Mouse (Mus musculus): ENCODE measurements at regions not wholly inside any gene's neighbourhood (a gene's known extent, or its start where the extent isn't known, plus 50 kb on each side); places are given as distances from the start of the nearest gene placed in this dataset.
"Not testable (repeated sequence)": the region's sequence is repeated elsewhere in the genome, so short reads cannot be mapped to it uniquely, and the experiment has no call there.

DNA sequence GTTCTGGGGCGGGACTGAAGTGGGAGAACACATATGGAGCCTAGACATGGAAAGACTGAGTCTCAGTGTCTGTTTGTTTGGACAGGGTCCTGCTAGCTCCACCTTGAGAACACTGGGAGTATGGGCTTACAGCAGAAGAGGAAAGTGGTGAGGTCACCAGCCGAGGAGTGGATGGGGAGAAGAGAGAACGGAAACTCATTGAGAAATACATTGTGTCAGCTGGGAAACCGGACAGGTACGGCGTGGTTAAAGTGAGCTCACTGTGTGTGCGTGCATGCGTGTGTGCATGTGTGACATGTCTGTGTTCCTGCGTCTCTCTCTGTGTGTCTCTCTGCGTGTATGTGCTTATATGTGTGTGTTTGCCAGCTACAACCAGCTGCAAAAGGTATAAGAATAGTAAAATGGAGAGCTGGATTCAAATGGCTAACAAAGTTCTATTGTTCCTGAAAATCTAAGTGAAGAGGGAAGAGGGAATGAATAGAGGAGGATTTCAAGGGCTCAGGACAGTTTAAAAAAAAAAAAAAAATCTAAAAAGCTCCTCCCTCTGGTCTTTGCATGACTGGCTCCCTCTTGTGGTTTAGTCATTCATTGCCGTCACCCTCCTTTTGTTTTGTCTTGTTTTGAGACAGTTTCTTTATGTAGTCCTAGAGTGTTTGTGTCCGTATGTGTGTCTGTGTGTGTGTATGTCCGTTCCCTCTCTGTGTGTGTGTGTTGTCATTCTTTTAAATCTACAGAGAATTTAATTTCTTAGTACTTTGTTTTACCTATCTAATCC is 52.0 kb upstream of the Ak4 start:
- no peaks in the 10 kb centered on the region for H3K27me3 ChIP-seq (replicated peaks)
- H3K27ac ChIP-seq = no peak overlapping the region
- H3K4me1 ChIP-seq = no peaks in the 10 kb centered on the region
- no peak for ATAC-seq
- H3K4me2 ChIP-seq = no peak overlapping the region
- WGBS (ENCODE audit: insufficient replicate concordance) = 48% methylated on average over 13 of the region's 13 CpGs
- H3K36me3 ChIP-seq = no peaks in the 10 kb centered on the region
- no peak overlapping the region for H3K4me3 ChIP-seq
- no peaks in the 10 kb centered on the region for H3K9me3 ChIP-seq (replicated peaks)
- no peak overlapping the region for H3K9ac ChIP-seq

DNA sequence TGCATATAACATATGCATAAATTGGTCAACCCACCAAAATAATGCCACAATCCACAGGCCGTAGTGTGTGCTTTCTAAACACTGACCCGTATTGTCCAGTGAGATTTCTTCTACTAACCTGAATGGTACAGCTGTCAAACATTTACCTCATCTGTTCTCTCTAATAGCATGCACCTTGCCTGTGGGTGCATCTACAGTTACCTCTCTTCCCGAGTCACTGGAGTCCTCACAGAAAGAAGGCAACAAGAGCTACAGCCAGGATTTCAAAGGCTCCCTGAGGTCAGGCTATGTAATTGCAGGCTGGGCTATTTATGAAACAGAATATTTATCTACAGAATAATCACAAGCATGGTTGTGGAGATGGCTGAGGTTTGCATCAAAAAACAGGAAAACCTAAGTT is 53.8 kb upstream of the Ak4 start:
- H3K9me3 ChIP-seq (replicated peaks) = no peaks in the 10 kb centered on the region
- H3K4me3 ChIP-seq = no peak overlapping the region
- no peak overlapping the region for H3K27ac ChIP-seq
- no peak overlapping the region for H3K9ac ChIP-seq
- no peaks in the 10 kb centered on the region for H3K4me1 ChIP-seq
- no peaks in the 10 kb centered on the region for H3K36me3 ChIP-seq
- ATAC-seq = no peak
- WGBS (ENCODE audit: insufficient replicate concordance) = 70% methylated on average over 3 of the region's 3 CpGs
- no peak overlapping the region for H3K4me2 ChIP-seq
- no peaks in the 10 kb centered on the region for H3K27me3 ChIP-seq (replicated peaks)

DNA sequence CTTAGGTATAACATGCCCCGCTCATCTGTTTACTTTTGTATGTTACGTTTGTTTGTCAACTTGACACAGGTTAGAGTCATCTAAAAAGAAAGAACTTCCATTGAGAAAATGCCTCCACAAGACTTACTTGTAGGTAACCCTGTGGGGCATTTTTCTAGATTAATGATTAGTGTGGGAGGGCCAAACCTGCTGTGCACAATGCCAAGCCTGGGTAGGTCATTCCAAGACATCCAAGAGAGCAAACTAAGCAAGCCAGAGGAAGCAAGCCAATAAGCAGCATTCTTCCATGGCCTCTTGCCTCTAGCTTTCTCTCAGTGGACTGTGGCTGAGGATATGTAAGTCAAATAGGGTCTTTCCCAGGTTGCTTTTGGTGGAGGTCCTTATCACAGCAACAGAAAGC is 54.4 kb upstream of the Ak4 start:
- WGBS (ENCODE audit: insufficient replicate concordance) = 80% methylated on average over 2 of the region's 2 CpGs

DNA sequence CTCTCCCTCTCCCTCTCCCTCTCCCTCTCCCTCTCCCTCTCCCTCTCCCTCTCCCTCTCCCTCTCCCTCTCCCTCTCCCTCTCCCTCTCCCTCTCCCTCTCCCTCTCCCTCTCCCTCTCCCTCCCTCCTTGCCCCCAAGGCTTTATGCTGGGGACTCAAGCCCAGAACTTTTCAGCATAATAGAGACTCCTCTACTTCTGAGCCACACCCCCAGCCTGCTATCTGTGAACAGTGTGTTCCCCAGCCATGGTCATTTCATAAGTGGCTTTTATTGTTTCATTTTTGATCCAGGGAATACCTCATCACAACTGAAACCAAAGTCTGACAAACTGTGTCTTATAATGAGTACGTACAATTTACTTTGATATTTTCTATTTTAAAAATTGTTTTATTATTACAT is 55.8 kb upstream of the Ak4 start:
- not testable (repeated sequence) for H3K36me3 ChIP-seq; H3K9me3 ChIP-seq (replicated peaks); ATAC-seq; H3K4me1 ChIP-seq; H3K27me3 ChIP-seq (replicated peaks); H3K27ac ChIP-seq; H3K9ac ChIP-seq; H3K4me3 ChIP-seq; H3K4me2 ChIP-seq
- WGBS (ENCODE audit: insufficient replicate concordance) = 73% methylated on average over 1 of the region's 1 CpGs

More for the DNA sequence above, 54.4 kb upstream of the Ak4 start:
- Histone ChIP-seq H3K27ac (no peak overlapping the region), H3K9ac (no peak overlapping the region), H3K9me3 (replicated peaks) (no peaks in the 10 kb centered on the region), H3K36me3 (no peaks in the 10 kb centered on the region), H3K4me2 (no peak overlapping the region), H3K4me1 (no peaks in the 10 kb centered on the region), H3K27me3 (replicated peaks) (no peaks in the 10 kb centered on the region), H3K4me3 (no peak overlapping the region)
- ATAC-seq = no peak

DNA sequence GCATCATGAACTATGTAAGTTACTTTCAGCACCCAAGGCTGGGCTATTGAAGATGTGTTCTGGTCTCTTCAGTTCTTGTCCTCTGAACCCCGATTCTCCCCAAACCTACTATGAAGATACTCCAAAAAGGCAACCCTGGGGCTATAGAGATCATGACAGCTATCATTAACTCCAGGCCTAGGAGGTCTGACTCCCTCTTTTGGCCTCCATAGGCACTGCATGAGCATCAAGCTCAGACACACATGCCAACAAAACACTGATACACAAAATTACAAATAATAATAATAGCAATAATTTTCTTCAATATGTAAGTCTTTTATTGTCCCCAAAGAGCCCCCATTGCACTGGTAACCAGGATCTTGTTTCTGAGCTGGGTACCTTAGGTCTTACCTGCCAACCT is 57.3 kb upstream of the Ak4 start:
- H3K27ac ChIP-seq = no peak overlapping the region
- H3K4me1 ChIP-seq = peaks cover 20% of the 10 kb centered on the region
- peaks cover 13% of the 10 kb centered on the region; the same call in 1 of the 2 replicates for H3K27me3 ChIP-seq (replicated peaks)
- no peak for ATAC-seq
- H3K4me3 ChIP-seq = no peak overlapping the region
- H3K36me3 ChIP-seq = no peaks in the 10 kb centered on the region
- H3K9me3 ChIP-seq (replicated peaks) = no peaks in the 10 kb centered on the region
- H3K4me2 ChIP-seq = no peak overlapping the region
- 72% methylated on average over 1 of the region's 1 CpGs for WGBS (ENCODE audit: insufficient replicate concordance)
- no peak overlapping the region for H3K9ac ChIP-seq

DNA sequence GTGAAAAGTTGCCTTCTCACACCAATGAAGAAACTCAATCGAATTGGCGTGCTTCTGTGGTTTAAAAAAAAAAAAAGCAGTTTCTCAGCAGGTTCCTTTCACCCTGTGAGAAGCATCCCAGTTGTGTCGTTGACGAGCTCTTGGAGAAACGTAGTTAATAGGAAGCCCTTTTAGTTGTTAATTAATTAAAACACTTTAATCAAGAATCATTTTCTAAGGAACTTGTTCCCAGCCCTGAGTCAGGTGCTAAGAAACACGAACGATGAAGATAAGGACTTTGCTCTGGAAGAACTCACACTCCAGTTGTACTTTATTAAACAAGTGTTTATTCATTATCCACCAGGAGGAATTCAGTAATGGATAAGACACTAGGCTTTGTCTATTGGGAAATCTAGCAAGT is 58.8 kb upstream of the Ak4 start:
- peaks cover 28% of the 10 kb centered on the region for H3K27me3 ChIP-seq (replicated peaks)
- H3K9me3 ChIP-seq (replicated peaks) = no peaks in the 10 kb centered on the region
- no peak for ATAC-seq
- H3K4me3 ChIP-seq = no peak overlapping the region
- H3K4me2 ChIP-seq = no peak overlapping the region
- H3K4me1 ChIP-seq = peaks cover 26% of the 10 kb centered on the region
- H3K27ac ChIP-seq = no peak overlapping the region
- WGBS (ENCODE audit: insufficient replicate concordance) = 71% methylated on average over 7 of the region's 7 CpGs
- no peak overlapping the region for H3K9ac ChIP-seq
- no peaks in the 10 kb centered on the region for H3K36me3 ChIP-seq

DNA sequence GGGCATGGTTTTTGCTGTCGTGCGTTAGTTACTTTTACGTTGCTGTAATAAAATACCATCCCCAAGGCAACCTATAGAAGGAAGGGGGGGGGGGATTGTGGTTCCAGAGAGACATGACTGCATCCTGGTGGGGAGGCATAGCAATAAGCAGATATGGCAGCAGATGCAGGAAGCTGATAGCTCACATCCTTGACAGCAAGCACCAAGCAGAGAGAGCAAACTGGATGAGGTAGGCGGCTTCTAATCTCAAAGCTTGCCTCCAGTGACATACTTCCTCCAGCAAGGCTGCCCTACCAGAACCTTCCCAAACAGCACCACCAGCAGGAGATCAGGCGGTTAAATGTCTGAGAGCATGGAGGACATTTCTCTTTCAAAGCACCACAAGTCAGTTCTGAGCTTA is 60.0 kb upstream of the Ak4 start:
- ATAC-seq = peak; percentile 36; the same call in 1 of the 2 replicates
- H3K4me2 ChIP-seq = no peak overlapping the region
- no peak overlapping the region for H3K9ac ChIP-seq
- H3K4me3 ChIP-seq = no peak overlapping the region
- no peaks in the 10 kb centered on the region for H3K36me3 ChIP-seq
- H3K9me3 ChIP-seq (replicated peaks) = no peaks in the 10 kb centered on the region
- H3K27ac ChIP-seq = no peak overlapping the region
- WGBS (ENCODE audit: insufficient replicate concordance) = 55% methylated on average over 5 of the region's 5 CpGs
- peaks cover 38% of the 10 kb centered on the region for H3K4me1 ChIP-seq
- H3K27me3 ChIP-seq (replicated peaks) = peaks cover 39% of the 10 kb centered on the region

DNA sequence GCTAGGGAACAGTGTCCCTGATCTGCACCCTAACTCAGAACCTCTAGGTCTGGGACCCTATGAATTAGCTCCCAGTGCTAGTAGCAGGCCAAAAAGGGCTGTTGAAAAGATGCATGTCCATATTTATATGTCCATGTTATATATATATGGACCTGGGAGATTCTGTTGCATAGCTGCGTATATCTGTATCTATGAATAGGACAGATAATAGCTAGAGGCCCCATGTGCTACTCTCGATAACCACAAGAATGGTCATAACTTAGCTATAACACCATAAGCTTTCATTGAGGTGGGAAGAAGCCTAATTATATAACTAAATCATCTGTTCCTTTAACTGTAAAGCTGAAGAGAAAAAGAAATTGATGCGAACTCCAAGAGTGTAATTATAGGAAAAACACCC is 60.6 kb upstream of the Ak4 start:
- Histone ChIP-seq H3K9me3 (replicated peaks) (no peaks in the 10 kb centered on the region), H3K9ac (no peak overlapping the region), H3K27ac (no peak overlapping the region), H3K4me3 (no peak overlapping the region), H3K36me3 (no peaks in the 10 kb centered on the region), H3K4me1 (peaks cover 38% of the 10 kb centered on the region), H3K4me2 (0 out of 2 replicates have a peak overlapping the region, but pooled peaks have one; percentile 12), H3K27me3 (replicated peaks) (peaks cover 45% of the 10 kb centered on the region)
- no peak for ATAC-seq
- 49% methylated on average over 3 of the region's 3 CpGs for WGBS (ENCODE audit: insufficient replicate concordance)

DNA sequence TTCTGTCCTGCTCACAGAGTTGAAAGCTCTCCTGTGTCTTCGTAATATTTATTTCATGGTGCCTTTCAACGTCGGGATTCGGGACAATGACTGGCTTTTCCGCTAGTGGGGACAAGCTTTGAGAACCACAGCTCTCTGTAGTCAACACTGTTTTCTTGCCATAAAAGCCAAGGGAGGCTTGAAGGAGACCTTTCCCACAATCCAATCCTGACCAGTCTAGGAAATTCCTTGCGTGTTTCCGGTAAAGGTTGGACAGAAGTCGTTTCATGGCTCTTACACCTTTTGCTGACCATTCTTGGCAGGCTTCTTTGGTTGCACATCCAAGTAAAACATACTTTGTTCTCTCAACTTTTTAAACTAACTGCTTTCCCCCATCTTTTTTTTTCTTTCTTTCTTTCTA is 61.2 kb upstream of the Ak4 start:
- H3K27me3 ChIP-seq (replicated peaks) = peaks cover 46% of the 10 kb centered on the region
- ATAC-seq = no peak
- WGBS (ENCODE audit: insufficient replicate concordance) = 80% methylated on average over 8 of the region's 8 CpGs

DNA sequence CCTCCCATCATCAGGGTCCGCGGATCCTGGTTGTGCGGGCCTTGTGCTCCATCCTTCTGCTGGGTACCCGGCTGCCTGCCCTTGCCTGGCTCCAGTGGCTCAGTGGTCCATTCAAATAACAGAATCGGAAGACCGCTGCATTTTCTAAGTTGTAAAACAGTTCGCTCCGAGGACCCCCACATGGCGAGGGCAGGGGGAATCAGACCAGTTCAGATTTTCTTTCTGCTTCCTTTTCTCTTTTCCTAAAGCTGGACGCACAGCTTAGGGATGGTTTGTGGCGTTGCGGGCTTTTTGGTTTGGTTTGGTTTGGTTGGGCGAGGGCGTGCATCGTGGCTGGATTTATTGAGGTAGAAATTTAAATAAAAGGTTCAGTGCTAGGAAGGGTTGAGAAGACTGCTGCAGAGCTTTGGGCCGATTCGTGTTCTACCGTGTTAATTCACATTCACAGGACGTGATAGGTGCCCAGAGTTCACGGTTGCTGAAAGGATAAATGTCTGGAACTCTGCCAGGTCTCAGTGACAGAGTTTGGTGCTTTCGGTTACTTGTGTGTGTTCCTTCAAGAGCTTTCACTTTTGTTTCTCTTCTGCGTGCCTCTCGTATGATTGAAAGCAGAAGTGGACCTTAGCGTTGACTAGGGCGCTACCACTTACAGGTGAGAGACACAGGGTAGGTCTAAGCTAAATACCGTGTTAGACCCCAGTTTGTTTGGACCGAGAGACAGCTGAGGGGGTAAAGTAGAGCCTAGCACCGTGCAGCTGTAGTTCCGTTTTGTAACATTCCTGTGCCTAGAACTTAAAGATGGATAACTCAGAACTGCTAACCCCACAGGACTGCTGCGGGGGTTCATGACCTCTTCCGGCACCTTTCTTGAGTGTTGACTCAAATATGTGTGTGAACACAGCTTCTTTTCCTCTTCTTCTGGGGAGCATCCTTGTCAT is 61.9 kb upstream of the Ak4 start:
- Histone ChIP-seq H3K36me3 (no peaks in the 10 kb centered on the region), H3K4me2 (peak overlapping the region; percentile 91), H3K9ac (peak overlapping the region; percentile 73), H3K27me3 (replicated peaks) (peaks cover 46% of the 10 kb centered on the region), H3K4me1 (peaks cover 38% of the 10 kb centered on the region), H3K4me3 (peak overlapping the region; percentile 71), H3K27ac (no peak overlapping the region), H3K9me3 (replicated peaks) (no peaks in the 10 kb centered on the region)
- ATAC-seq = no peak
- WGBS (ENCODE audit: insufficient replicate concordance) = 10% methylated on average over 31 of the region's 31 CpGs

More for the DNA sequence above, 61.2 kb upstream of the Ak4 start:
- Histone ChIP-seq H3K36me3 (no peaks in the 10 kb centered on the region), H3K4me3 (peak overlapping the region; percentile 71; the same call in 1 of the 2 replicates), H3K4me2 (peak overlapping the region; percentile 91), H3K9ac (no peak overlapping the region), H3K4me1 (peaks cover 38% of the 10 kb centered on the region), H3K27ac (no peak overlapping the region), H3K9me3 (replicated peaks) (no peaks in the 10 kb centered on the region)

DNA sequence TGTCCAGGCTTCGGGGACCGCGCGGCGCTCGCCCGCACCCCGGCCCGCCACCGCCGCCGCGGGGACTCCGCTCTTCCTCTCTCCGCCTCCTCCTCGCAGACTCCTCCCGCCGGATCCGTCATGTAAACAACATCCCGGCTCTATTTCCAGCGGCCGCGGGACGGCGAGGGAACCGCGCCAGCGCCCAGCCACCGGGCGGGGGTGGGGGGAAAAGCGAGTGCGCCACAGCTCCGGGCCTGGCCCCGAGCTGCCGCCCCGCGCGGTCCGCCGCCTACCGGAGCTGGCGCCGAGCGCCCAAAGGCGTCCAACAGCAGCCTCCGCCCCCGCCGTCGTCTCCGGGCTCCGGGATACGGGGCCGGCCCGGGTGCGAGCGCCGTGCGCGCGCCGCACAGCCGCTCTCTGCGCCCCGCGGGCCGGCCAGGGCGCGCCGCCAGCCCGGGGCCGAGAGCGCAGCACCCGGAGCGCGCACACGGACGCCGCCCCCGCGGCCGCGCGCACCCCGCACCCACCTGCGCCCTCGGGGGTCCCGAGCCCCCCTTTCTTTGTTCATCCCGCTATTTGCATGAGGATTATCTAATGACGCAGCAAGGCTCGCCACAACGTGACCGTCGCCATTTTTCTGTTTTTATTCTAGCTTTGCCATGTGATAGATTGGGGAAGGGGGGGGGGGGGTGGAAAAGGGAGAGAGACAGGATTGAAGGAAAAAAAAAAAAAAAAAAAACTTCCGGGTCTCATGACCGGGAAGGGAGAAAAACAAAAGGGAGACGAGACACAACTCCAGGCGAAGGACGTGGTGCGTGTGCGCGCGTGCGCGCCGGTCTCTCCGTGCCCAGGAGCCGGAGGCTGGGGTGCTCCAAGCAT is 62.8 kb upstream of the Ak4 start:
- ATAC-seq = peak; percentile 74
- Histone ChIP-seq H3K9ac (peak overlapping the region; percentile 73), H3K9me3 (replicated peaks) (no peaks in the 10 kb centered on the region), H3K36me3 (no peaks in the 10 kb centered on the region), H3K27ac (0 out of 2 replicates have a peak overlapping the region, but pooled peaks have one; percentile 14), H3K4me1 (peaks cover 38% of the 10 kb centered on the region), H3K4me3 (peak overlapping the region; percentile 71), H3K27me3 (replicated peaks) (peaks cover 46% of the 10 kb centered on the region), H3K4me2 (peak overlapping the region; percentile 91)
- WGBS (ENCODE audit: insufficient replicate concordance) = 1% methylated on average over 93 of the region's 107 CpGs

All from liver, embryonic 12.5 days (tissue).